Mouse (Mus musculus) ES-Bruce4 (cell line): ENCODE results near the gene Rbl1.

Experiments
- CTCF ChIP-seq: IDR thresholded peaks from one replicate; pipeline ENCODE4 v1.8.1; 2011; ENCODE audit warnings: low read depth, low read length
- EP300 ChIP-seq: IDR thresholded peaks from 2 replicates; pipeline ENCODE4 v1.6.1; 2011; ENCODE audit warnings: low read depth, low read length; ENCODE audit not compliant: insufficient read depth

GRCm38 (mm10) chr2:157099532-157100318 lies 104.6 kb downstream of the Rbl1 start:
- TF ChIP-seq EP300: no peak
- TF ChIP-seq CTCF: no peak
